Mouse (Mus musculus) adrenal gland, adult 2 months (tissue): ENCODE data around the gene Krtcap2. TPM values are rescaled to one million over a fixed set of nuclear protein-coding genes. Genes with fewer than 3 reads are reported as not detected.
"Not testable (repeated sequence)": the region's sequence is repeated elsewhere in the genome, so short reads cannot be mapped to it uniquely, and the experiment has no call there.

Experiments
- DNase-seq: peaks from one replicate; pipeline ENCODE4 v3.0.0; 2021
- long read RNA-seq: library from polyadenylated mRNA; stranded (forward); transcript quantifications from one replicate; pipeline ENCODE4 v2.0.0, GENCODE M21; 2021
- polyA plus RNA-seq: library from polyadenylated mRNA; depleted of rRNA; stranded (reverse); fragments of >200 nt; gene quantifications from 2 replicates; pipeline ENCODE4 v1.2.3, GENCODE M21; 2012; rRNA removed
- total RNA-seq, 2 experiments: library from RNA; stranded (reverse); gene quantifications; 2 replicates each; pipeline ENCODE4 v1.2.3; 2021

Gene Krtcap2
- total RNA-seq (100 to 1,000 TPM; 143 to 163 TPM), polyA plus RNA-seq (433 and 437 TPM in 2 replicates)
- long read RNA-seq, transcript Krtcap2-201 (5 exons, 1,172 nt), result major isoform, 79 of 107 reads
- long read RNA-seq, partial matches to known transcripts, result 1 of 107 reads
- long read RNA-seq, other reads (novel, unspliced or antisense), result 27 of 107 reads

DNA sequence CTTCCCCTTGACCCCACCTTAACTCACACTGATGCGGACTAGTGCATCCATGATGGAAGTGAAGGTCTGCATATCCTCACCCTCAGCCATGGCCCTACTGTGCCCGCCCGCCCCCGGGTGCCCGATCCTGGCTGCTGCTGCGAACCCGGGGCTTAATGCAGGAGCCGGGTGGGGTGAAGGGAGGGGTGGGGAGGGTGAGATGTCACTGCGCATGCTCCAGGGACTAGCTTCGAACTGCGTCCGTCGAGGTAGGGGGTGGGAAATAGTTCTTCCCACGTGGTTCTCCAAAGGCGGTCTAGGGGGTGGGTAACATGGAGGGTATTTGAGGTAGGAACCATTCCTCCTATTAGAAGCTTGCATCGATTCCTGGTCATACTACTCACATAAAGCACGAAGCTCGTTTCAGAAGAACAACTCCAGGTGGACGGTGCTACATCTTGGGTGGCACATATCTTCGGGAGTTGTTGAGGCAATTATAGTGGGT lies at the start of gene Krtcap2:
Krtcap2 (plus strand) TSS at position 279 of the 484 bp plus-strand sequence.
- no peak for DNase-seq

- peak; percentile 91 for DNase-seq
These were observed 49.5 kb upstream of the Krtcap2 start for GRCm38 (mm10) chr3:89195979-89196877.

DNA sequence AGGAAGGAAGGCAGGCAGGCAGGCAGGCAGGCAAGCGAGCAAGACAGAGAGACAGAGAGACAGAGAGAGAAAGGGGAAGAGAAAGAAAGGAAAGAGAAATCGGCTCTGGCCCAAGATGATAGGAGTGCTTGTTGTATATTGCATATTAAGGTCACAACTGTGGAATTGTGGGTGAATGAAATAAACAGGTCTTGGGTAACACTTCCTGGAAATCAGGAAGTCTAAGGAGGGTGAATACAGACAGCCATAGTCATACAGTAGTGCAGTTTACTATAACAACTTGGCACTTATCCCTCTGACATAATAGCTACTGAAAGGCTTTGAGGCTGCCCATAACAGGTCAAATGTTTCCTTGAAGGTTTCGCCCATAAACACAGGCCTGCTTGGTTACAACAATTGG lies 45.9 kb upstream of the Krtcap2 start:
- no peak for DNase-seq

GRCm38 (mm10) chr3:89202253-89203141 lies 43.3 kb upstream of the Krtcap2 start, which contains the start of gene Gba:
Gene Gba, plus strand, starts transcription at chr3:89202928.
- DNase-seq, result peak; percentile 88

DNA sequence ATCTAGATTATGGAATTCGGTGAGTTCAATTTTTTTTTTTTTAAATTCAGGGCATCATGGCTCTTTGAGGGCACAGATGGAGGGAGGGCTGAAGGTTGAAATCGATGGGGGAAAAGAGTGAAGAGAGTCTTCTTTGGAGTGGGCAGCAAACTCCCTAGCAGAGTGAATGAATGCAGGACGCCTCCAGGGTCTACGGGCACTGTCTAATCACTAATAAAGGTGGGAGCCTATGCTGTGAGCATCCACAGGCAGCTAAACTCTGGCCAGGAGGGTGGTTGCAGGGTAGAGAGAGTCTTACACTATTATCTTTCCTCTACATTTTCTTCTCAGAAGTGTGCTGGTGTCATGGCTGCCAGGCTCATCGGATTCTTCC lies 42.6 kb upstream of the Krtcap2 start:
- no peak for DNase-seq

- no peak for DNase-seq
These were observed 39.7 kb upstream of the Krtcap2 start for GRCm38 (mm10) chr3:89206079-89206478.

DNA sequence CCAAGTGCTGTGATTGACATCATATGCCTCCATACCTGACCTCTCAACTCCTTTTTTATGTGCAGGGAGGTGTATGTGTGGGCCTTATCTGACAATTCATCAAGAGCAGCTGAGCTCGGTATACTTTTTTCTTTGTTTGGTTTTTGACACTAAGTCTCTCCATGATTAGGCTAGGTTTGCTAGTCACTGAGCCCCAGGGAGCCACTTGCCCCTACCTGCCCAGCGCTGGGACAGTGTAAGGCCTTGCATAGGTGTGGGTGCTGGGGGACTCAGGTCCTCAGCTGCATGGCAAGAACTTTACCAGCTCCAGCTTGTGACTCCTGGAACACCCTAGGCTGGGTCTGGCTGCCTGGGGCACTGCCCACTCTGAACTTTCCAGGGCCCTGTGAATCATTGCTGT lies 39.1 kb upstream of the Krtcap2 start:
- DNase-seq, result no peak

DNA sequence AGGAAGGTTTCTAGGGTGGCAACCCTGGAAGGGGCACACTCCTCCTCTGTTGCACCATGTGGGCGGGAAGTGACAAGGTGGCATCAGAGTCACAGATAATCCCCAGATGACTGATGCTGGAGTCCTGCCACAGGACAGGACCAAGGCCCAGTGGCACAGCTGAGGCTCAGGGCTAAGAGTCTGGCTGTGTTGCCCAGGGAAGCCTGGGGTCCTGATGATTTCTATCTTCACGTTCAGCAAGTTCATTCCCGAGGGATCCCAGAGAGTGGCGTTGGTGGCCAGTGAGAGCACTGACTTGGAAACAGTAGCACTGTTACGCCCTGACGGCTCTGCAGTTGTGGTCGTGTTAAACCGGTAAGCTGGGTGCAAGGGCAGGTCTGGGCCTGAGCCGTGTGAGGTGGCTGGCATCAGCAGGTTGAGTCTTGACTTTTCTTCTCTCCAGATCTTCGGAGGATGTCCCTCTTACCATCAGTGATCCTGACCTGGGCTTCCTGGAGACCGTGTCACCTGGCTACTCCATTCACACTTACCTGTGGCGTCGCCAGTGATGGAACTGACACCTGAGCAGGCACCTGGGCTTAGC lies 37.6 kb upstream of the Krtcap2 start:
- no peak for DNase-seq

GRCm38 (mm10) chr3:89208736-89209135 lies 37.0 kb upstream of the Krtcap2 start:
- DNase-seq, result no peak

- no peak for DNase-seq
These were observed 36.0 kb upstream of the Krtcap2 start for GRCm38 (mm10) chr3:89209731-89210130.

GRCm38 (mm10) chr3:89210162-89210561 lies 35.6 kb upstream of the Krtcap2 start:
- no peak for DNase-seq

DNA sequence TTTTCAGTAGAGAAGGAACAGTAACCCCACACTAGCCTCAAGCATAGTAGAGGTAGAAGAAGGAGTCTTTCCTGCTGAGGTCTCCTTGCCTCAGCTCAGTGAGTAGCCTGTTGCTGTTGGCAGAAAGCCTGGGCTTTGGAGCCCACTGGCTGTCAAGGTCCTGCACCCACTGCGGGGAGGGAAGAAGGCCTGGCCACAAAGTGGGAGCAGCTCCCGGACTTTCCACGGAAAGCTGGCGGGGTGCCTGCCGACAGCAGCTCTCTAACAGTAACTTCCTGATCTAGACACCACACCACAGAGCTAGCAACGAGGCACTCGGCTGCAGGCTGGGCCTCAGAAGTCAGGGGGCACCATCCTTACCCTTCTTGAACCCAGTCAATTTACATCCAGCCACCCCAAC lies 35.0 kb upstream of the Krtcap2 start:
- peak; percentile 64 for DNase-seq

DNA sequence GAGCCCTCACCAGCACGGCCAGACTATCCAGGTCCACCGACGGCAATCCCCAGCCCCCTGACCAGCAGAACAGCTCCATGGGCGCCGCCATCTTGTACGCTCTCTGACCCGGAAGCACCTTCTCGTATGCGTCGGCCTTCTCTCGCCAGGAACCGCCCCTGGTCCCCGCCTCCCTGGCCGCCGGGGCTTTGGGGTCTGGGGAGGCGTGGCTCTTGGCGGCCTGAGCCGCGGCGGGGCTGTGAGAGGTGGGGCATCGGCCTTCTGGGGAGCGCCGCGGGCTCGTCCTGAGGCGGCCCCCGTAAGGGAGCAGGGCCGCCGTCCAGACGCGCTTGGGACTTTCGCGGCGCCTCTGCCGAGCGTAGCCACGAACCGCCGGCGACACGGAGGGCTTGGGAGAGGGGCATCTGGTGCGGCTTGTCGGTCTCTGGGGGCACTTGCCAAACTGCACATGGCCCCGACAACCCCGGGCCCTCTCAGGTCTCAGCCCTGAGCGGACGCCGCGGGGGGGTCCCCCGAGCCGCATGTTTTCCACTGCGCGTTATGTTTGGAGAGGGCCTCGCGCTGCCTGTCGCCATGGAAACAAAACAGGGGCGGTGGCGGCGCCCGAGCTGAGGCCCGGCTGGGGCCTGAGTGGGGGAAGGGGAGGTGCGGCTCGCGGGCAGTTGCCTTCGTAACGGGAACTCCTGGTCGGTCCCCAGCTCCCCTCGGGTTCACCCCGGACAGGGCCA lies 31.8 kb upstream of the Krtcap2 start:
- peak; percentile 95 for DNase-seq

GRCm38 (mm10) chr3:89214681-89215411 lies 30.9 kb upstream of the Krtcap2 start, which contains the start of gene Thbs3:
Gene Thbs3, plus strand, starts transcription at chr3:89215180.
- DNase-seq, result no peak

- DNase-seq, result peak; percentile 77
These were observed 29.9 kb upstream of the Krtcap2 start for GRCm38 (mm10) chr3:89215853-89216252.

DNA sequence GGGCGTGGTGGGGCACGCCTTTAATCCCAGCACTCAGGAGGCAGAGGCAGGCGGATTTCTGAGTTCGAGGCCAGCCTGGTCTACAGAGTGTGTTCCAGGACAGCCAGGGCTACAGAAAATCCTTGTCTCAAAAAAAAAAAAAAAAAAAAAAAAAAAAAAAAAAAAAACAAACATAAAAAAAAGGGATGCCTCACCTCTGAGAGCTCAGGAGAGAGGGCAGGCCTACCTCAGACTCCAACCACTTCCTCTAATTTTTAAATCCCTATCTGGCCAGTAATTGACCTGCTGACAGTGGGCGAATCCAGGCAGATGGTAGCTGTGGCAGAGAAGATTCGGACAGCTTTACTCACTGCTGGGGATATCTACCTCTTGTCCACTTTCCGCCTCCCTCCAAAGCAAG lies 29.4 kb upstream of the Krtcap2 start:
- DNase-seq, result not testable (repeated sequence)

- DNase-seq, result no peak
These were observed 27.5 kb upstream of the Krtcap2 start for GRCm38 (mm10) chr3:89218271-89218670.

DNA sequence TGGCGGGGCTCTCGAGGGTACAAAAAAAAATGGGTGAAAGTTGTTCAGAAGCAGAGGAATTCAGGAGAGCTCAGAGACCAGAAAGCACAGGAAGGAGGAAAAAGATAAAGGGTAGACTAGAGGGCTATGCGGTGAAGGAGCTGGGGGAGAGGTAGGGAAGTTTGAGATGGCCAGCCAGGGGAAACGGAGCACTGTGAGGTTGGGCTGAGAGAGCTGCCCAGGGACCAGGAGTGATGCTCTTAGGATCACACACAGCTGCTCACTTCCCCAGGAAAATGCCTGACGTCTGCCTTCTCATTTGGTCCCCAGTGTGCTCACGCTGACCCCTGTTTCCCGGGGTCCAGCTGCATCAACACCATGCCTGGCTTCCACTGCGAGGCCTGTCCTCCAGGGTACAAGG lies 26.2 kb upstream of the Krtcap2 start:
- no peak for DNase-seq

DNA sequence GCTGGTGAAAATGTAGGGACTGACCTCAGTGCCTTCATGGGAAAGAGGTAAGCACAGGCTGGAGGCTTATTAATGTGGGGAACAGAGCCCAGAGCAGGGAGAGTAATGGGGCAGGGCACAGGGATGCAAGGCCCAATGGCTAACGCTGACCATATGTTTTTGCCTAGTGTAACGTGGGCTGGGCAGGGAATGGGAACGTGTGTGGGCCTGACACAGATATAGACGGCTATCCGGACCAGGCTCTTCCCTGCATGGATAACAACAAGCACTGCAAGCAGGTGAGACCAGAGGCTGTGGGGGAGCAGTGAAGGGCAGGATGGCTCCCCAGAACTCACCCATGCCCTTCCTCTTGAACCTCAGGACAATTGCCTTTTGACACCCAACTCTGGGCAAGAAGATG lies 24.6 kb upstream of the Krtcap2 start:
- DNase-seq, result no peak

- DNase-seq, result no peak
These were observed 21.0 kb upstream of the Krtcap2 start for GRCm38 (mm10) chr3:89224796-89225195.
